Mouse (Mus musculus) cerebellum, postnatal 25 days (tissue): ENCODE measurements around the gene Coq2.

Experiments used
- DNase-seq, 2 experiments: peaks; one replicate each; pipeline ENCODE4 v3.0.0; 2021; ENCODE audit warnings: mixed read lengths in 2 of 2

The Coq2 gene

DNA sequence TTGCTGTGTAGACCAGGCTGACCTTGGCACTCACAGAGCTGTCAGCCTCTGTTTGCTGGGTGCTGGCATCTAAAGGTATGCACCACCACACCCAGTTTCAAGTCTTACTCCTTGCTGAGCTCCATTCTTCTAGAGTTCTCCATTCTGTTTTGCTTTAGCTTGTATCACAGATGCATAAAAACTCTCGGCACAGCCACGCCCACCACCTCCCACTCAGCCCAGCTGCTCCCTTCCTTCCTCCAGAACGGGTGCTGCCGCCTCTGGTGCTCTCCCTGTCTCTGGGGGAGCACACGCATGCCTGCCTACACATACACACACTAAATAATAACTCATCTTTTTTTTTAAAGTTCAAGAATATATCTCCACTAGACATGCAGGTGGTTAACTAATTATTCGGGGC, 16.5 kb downstream of the Coq2 start:
- DNase-seq = no peak

DNA sequence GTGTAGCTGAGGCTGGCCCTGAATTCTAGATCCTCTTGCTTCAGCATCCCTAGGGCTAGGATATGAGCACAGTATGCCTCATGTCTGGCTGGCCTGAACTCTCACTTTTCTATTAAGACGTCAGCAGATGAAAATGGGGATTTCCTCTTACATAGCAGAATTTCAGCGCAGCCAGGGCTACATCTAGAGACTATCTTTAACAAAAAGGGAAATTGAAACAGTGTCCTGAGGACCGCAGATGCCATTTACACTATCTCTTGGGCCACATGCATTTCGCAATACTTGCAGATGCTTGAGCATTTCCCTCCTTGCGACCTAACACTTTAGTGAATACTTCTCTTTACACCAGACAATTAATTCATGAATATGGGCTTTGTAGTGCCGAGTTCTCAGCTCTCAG, 18.6 kb downstream of the Coq2 start:
- no peak for DNase-seq

DNA sequence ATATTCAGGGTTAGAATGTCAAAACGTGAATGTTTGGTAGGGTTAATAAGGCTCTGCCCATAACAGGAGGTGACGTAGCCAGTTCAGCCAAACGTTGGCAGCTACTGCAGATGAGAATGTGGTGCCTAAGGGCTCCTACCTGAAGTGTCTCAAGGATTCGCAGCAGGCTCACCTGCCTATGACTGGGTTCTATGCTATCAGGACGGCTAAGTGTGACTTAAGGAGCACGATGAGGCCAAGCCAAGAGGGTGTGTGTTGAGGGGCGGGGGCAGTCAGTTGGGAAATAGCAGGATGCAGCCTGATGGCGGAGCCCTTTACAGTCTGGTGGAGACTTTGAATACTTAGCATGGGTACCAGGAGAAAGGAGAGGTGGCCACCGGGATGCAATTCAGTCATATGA, 22.6 kb downstream of the Coq2 start:
- DNase-seq = no peak

DNA sequence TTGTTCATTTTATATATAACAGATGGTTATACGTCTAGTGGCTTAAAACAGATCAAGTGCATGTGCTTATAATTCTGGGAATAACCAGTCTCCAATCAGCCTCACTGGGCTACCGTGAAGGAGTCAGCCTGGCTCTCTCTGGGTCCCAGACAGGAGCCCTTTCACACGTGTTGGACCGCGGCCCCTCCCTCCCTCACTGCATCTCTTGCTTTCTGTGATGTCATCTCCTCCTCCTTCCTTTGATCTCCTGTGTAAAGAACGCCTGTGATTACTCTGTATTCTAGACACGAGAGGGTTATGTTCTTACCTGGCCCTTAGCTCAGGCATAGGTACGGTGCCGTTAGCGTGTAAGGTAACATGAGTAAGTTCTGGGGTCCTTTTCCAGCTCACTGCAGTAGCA, 23.5 kb downstream of the Coq2 start:
- no peak for DNase-seq

DNA sequence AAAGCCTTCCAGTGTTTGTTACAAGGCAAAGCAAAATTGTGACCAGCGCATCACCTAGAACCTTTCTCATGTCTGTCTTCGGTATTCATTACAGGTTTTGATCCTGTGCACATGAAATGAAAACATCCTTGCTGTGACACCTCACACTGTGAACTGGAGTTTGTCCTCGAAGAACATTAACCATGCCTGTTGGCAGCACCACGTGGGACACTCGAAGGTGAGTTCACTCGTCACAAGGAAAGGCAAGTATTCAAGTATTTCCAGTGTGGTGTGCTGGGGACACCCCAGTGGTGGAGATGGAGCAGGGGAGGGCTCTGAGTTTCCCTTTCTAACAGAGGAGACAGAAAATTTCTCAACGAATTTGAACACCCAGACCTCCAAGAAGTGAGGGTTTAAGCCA, 24.0 kb downstream of the Coq2 start:
- no peak for DNase-seq

DNA sequence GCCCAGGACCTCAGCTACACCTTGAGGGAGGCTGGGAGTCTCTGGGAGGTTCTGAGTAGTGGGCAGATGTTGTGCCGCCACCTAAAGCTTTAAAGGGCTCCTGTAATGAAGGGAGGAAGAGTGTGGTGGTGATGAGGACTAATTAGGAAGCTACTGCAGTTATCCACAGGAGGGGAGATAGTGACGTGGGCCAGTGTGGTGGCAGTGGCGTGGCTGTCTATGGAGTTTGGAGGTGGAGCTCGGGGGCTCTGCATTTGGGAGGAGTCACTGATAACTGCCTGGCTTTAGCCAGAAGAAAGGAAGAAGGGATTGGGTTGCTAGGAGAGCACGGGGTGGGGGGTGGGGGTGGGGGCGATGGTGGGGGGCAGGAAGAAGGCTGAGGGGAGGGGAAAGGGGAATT, 26.4 kb downstream of the Coq2 start:
- DNase-seq = no peak

DNA sequence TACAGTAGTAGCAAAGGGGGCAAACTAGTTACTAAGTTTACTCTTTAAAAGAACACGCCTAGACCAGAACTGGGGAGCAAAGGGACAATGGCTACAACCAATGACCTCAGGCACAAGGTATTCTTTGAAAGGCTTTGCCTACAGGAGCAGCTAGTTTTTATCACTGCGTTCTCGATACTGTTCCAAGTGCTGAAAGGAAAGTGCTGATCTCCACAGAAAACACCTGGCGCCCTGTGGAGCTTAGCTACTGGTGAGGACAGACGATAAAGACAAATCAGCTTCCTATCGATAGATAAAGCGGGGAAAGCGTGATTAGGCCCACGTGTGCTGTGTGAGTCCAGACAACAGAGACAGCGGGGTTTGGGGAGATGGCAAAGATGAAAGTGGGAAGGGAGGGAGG, 26.9 kb downstream of the Coq2 start:
- DNase-seq = no peak

DNA sequence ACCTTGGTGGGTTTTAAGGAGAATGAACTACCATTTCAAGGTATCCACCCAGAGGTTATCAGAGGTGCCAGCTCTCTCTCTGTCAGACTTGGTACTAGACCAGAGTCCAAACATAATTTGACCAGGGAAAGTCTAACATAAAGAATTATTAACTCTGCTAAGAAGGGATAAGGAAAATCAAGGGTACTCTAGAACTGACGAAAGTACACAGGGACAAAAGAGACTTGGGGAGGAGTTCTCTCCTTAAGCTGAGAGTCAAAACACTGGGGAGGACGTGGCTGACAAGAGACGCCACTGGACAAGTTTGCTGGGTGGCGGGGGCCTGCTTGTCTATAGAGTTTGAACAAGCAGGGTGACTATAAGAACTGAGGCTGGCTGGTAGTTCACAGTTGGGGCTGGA, 28.4 kb downstream of the Coq2 start:
- DNase-seq = no peak

DNA sequence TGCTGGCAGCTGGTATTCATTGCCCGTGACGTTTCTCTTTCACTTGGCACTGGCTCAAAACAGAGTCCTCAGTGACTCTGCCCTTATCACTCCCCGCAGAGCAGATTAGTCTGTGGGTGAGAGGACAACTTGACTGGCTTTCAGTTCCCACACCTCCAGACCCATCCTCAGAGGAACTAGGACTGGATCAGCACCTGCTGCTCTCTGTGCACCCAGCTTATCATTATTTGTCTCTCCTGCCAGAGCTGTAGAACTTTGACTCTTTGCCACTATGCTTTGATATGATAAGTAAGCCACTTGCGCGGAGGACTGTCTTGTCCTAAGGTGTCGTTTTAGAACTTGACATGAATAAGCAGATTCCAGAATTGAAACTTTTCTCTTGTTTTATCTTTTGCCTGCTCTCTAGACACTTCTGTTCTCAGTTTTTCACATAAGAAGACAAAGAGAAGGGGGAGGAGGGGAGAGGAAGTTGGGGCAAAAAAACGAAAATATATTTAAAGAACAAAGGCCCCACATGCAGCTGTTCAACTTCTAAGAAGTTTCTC, 30.9 kb downstream of the Coq2 start:
- DNase-seq = no peak

DNA sequence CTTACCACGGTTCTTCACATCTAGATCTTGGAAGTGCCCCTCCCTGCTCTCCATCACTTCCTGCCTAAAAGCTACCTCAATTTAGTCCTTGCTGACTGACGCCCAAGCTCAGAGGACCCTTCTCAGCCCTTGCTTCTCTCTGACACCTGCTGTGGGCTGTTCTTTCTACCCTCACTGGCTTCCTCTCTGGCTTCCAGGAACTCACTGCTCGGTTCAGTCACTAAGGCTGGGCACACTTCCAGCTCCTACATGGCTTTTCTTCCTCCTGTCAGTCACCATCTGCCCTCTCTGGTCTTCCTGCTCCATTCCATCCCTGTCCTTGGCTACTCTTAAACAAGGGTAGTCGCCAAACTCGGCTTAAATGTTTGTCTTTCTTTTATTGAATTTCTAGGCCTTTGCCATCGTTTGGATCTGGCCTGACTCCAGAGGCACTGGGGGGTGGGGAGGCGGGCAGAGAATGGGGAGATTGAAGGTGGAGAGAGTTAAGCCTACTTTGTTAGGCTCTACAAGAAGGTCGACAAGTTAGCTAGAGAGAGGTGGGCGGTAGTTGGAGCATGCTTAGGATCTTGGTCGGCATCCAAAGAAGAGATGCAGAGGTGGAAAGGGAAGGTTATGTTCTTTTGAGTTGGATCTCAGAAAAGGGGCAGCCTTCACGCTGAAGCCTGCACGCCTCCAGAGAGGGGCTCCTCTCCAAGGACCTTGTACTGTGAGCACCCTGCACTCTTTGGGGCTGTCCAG, 31.5 kb downstream of the Coq2 start:
- DNase-seq = peak; percentile 52 to 74

DNA sequence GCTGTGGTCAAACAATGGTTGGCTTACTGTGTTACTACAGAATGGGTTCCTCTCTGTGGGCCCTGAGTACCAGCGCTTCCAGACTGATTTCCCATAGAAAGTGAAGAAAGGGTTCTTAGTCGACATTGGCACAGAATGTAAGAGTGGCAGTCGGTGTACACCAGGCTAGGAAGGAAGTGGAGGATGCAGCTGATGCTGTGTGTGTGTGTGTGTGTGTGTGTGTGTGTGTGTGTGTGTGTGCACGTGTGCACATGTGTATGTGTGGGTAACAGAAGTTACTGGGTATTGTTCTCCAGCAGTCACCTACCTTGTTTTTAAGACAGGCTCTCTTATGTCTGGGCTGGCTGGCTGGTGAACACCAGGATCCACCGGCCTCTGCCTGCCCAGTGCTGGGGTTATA, 32.6 kb downstream of the Coq2 start:
- DNase-seq = no peak

DNA sequence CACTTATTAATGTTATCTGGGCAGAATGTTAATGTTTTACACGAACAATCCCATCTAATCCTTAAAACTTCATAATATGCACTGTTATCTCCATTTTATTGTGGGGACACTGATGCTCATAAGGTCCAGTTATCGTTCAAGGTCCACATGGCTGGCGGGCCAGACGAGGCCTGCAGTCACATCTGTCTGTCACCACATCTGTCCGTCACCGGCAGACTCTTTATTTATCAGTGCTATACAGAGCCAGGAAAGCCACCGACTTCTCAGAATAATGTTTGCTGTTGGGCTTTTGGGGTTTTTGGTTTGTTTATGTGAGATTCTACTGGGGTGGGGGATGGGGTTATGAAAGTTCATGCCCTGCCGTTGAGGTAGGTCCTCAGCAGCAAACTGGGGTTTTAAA, 36.5 kb downstream of the Coq2 start:
- DNase-seq = no peak

DNA sequence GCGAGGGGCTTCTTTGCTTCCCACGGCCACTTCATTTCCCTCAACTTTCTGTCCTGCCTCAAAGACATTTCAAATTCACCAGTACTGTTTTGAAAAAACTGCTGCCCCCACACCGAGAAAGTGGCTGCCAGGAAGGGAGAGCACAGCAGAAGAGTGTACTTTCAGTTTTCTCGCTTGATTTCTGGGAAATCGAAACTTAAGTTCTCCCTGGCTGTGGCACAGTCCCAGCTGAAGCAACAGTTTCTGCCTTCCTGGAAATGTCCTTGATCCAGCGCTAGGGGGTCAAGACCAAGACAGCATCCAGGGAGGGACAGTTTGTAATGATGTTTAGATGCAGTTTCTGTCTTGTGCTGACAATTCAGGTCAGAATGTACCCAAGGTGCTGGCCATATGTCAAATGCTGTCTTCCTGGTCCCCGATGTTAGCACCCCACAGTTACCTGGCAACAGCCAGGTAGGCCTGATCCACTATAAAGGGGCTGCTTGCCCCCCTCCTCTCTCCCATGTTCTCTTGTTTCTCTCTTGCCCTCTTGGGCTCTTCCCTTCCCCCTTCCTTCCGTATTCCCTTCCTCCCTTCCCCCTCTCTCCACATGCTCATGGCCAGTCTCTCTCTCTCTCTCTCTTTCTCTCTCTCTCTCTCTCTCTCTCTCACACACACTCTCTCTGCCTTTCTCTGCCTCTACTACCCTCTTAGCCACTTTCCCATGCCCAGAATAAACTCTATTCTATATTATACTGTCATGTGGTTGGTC, 38.0 kb downstream of the Coq2 start:
- no peak for DNase-seq

DNA sequence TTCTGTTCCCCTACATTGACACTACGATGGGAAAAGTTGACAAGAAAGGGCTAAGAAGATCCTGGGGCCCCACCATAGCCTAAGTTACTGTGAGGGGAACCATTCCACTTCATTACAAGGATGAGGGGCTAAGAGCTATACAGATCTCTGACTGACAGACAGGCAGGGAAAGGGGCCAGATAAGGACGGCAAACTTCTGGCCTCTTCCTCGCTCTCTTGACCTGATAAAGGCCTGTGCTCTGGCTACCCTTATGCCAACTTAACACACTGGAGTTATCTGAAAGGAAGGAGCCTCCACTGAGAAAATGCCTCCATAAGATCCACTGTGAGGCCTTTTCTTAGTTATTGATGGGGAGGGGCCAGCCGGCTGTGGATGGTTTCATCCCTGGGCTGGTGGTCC, 39.0 kb downstream of the Coq2 start:
- no peak for DNase-seq

DNA sequence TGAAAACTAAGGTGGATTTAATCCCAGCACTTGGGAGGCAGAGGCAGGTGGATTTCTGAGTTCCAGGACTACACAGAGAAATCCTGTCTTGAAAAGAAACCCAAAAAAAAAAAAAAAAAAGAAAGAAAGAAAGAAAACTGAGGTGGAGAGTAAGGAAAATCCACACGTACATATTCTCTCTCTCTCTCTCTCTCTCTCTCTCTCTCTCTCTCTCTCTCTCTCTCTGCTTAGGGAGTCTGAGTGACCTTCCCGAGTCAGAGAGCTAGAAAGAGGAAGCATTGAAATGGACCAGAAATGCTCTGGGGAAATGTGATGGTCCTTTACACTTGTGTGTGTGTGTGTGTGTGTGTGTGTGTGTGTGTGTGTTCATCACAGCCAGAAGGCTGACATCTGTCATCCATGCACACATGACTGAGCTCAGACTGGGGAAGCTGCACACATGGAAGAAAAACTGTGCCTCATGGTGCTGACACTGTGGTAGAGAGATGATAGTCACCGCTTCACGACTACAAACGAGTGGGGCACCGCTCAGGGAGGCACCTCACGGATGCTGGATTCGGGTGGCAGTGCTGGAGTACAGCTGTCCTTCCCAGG, 40.0 kb downstream of the Coq2 start:
- no peak for DNase-seq

DNA sequence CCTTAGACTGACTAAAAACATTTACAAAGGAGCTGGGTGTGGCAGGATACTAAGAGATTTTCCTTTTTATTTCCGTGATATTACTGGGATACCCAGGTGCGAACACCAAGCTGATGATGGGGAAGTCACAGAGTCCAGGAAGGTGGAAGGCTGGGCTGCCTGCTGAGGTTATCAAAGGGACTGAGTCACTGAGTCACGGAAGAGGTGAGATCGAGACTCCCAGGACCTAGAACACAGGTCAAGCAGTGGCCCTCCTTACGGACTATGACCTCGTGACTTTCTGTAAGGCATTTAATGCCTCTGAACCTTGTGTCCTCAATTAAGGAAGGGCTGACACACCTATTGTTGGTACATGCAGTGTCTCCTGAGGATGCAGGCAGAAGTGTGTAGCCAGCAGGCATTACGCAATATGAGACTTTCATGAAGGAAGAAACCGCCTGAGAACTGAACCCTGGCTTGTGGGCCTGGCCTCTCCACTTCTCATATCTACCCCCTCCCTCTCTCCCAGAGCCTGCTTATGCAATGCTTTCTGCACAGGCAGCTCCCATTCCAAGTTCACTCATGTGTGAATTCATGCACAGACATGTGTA, 42.3 kb downstream of the Coq2 start:
- DNase-seq = no peak

DNA sequence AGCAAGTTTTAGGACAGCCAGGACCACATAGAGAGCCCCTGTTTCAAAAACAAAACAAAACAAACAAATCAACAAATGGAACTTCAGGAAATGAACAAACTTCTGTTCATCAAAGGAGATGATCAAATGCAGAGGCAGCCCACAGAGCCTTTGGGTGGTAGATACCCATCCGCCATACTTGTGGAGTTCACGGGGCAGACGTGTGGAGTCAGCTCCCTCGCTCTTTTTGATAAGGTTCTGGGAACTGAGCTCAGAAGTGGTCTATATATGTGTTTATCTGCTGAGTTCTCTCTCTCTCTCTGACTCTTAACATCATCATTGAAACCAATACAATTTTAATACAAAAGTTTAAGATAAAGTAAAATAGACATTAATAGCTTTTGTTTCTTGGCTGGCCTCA, 46.1 kb downstream of the Coq2 start:
- DNase-seq = no peak

DNA sequence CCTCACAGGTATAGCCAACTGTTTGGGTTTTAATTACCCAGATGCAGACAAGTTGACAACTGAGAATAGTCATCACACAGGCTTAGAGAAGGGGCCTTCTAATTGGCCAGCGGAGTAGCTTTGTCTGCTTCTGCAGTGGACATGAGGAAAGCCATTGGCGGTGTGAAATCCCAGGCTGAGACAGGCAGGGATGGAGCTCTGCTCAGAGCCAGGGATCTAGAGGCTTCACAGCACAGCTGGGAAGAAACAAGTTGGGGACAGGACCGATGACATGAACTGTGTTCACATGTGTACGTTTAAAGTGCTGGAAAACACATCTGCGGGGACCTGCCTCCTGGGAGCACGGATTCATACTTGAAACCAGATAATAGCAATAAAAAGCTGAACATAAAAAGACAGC, 48.4 kb downstream of the Coq2 start:
- DNase-seq = no peak

DNA sequence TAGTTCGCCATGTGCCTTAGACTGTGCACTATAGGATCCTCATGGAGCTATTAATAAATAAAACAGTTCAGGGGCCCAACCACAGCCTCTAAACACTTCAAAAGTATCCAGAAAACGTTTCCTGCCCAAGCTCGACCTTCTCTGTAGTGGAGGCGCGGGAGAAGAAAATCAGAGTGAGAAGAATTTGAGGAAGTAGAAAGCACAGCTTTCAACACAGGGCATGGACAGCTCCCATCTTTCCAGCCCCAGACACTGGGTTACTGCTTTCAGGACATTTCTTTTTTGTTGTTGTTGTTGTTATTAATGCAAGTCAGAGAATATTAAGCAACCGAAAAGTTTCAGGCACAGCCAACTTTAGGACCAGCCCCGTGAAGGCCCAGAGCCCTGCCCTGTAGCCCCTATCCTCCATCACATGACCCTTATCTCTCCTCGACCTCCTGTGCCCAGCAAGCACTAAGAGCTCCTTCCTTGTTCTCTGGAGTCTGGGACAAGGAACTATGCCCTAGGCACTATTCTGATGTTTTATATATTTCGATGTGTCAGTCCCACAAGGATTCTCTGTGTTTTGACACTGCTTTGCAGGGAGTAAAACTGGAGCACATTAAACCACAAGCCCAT, 50.1 kb downstream of the Coq2 start:
- DNase-seq = no peak

DNA sequence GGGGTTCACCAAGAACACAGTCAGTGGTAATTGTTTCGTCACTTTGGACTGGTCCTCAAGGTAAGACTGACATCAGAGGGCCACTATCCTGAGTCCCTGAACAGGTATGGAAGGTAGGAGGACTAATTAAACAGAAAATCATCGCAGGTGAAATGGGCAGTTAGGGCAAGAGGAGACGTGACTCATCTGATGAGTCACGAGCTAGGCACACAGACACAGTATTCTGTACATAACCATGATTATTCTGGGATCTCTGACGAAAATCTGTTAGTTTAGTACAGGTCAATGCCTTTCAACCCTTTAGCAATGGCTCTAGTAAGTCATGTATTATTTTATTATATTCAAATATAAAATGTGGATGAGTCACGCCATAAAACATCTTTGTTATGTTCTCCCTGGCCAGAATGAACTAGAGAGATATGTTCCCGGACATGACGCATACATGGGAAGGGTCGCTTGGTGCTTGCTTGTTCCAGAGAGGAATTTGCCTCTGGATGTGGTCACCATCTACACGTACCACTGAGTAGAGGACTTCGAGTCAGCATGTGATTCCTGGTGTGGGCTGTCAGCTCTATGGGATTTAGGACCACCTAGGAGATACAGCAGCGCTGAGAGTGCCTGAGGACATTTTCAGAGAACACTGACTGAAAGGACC, 52.3 kb downstream of the Coq2 start:
- no peak for DNase-seq

DNA sequence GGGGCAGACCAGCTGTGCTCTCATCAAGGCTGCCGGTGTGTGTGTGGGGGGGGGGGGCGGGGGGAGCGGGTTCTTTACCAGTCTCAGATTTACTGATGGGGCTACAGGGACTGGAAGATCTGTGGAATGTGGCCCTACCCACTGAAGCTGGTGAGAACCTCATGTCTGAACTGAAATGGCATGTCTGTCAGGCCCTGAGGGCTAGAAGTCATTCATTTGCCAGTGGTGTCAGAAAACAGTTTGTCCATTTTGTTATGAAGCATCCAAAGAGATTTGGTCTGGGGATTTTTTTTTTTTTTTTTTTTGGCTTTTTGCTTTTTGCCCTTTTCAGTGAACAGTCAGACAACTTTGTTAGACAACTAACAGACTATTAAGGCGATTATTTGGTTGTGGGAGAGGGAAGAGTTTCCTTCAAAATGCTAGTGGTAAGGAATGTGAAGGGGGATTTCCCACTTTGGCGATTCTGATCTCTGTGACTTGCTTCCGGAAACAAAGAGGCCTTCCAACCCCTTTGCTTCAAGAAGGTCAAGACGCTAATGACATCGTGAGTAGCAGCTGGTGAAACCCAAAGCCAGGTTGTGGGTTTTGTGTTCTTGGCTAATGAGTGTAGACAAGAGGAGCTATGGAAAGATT, 52.9 kb downstream of the Coq2 start:
- DNase-seq = no peak

DNA sequence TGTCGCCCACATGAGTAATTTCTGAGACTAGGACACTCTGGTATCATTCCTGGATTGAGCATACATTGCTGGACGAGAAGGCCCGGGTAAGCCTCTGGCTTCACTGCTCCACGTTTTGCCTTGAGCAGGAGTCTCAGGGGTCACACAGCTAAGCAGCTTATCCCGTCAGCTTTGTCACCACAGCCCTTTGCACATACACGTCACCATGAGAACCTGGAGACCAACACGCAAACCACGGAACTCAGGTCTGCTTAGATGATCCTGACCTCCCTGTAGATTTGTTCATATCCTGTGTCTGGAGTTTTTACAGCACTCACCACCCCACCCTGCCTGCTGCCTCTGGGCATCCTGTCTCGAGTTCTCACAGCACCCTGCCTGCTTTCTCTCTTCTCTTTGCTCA, 54.0 kb downstream of the Coq2 start:
- no peak for DNase-seq
